Mouse (Mus musculus): ENCODE data around the gene Sfxn1. TPM values are rescaled to one million over a fixed set of nuclear protein-coding genes. Genes with fewer than 3 reads are reported as not detected.

Sfxn1 gene
- polyA plus RNA-seq, 1 experiment from 2014 or later: 110 TPM

DNA sequence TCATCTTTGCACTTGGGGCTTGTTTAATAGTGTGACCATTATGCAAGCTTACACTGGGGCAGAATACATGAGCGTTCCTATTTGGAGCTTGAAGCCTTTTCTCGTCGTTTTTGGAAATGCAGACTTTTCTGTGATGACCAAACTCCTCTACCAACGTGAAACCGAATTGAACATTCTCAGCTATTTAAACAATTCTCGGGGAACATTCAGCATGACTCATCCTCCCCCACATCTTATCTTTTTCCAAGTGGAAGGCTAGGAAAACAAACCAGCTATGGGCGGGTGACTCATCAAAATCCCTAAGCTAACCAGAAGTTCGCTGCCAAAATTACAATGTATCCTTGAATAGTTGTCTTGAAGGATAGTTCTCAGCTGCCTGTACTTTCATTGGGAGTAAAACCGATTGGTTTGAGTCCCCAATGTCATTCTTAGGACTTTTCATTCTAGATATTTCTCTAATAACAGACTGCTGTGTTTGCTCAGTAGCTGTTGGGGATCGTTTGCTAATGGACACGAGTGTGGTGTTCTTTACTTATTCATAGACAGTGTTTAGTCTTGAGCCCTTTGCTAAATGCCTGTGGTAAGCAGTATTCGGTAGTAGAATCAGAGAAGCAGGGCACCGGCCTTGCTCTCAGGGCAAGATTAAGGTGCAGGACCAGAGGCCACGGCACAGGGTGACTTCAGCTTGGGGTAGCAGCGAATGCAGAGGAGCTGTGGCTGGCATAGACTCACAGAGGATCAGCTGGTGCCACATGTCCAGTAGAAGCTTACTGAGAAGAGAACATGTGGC, 29.6 kb downstream of the Sfxn1 start:
- Histone ChIP-seq H3K4me2 (replicated peaks; ENCODE audit: low read depth, low read length) (no peak overlapping the region), H3K9me3 (ENCODE audit: control insufficient read depth, low read length) (no peaks in the 10 kb centered on the region), H3K27ac (ENCODE audit: low read depth, low read length) (no peak overlapping the region), H3K9ac (ENCODE audit: low read depth, low read length) (no peak overlapping the region), H3K4me1 (ENCODE audit: control insufficient read depth, insufficient read depth, low read length) (no peaks in the 10 kb centered on the region), H3K4me3 (ENCODE audit: low read length) (no peak overlapping the region), H3K27me3 (ENCODE audit: control insufficient read depth, insufficient read depth, low read length) (no peaks in the 10 kb centered on the region), H3K36me3 (ENCODE audit: control insufficient read depth, insufficient read depth, low read length) (peaks cover 31% of the 10 kb centered on the region)
- no peak for ATAC-seq (ENCODE audit: low FRiP score, low TSS enrichment)
- 81% methylated on average over 15 of the region's 15 CpGs for WGBS

DNA sequence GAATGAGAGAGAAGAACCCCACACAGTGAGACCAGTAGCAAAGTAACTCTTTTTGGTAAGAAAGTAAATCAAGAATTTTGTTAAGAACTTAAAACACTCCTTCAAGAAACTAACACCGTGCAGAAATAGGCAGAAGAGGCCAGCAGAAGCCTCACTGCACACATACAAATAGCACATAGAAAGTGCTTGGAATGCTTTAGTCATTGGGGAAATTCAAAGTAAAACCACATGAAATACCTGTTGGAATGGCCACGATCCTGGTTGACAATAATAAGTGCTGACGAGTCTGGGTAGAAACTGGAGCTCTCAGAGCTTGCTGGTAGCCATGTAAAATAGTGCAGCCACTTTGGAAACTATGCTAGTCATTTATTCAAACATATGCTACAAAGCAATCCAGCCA, 30.4 kb downstream of the Sfxn1 start:
- Histone ChIP-seq H3K4me2 (replicated peaks; ENCODE audit: low read depth, low read length) (no peak overlapping the region), H3K27me3 (ENCODE audit: control insufficient read depth, insufficient read depth, low read length) (no peaks in the 10 kb centered on the region), H3K9me3 (ENCODE audit: control insufficient read depth, low read length) (no peaks in the 10 kb centered on the region), H3K36me3 (ENCODE audit: control insufficient read depth, insufficient read depth, low read length) (peaks cover 32% of the 10 kb centered on the region), H3K9ac (ENCODE audit: low read depth, low read length) (no peak overlapping the region), H3K4me3 (ENCODE audit: low read length) (no peak overlapping the region), H3K27ac (ENCODE audit: low read depth, low read length) (no peak overlapping the region), H3K4me1 (ENCODE audit: control insufficient read depth, insufficient read depth, low read length) (no peaks in the 10 kb centered on the region)
- ATAC-seq (ENCODE audit: low FRiP score, low TSS enrichment): no peak
- WGBS: 92% methylated on average over 3 of the region's 3 CpGs

- Histone ChIP-seq H3K27ac (ENCODE audit: low read depth, low read length) (no peak overlapping the region), H3K4me1 (ENCODE audit: control insufficient read depth, insufficient read depth, low read length) (no peaks in the 10 kb centered on the region), H3K4me2 (replicated peaks; ENCODE audit: low read depth, low read length) (no peak overlapping the region), H3K36me3 (ENCODE audit: control insufficient read depth, insufficient read depth, low read length) (peaks cover 25% of the 10 kb centered on the region; the same call in 1 of the 2 replicates), H3K9me3 (ENCODE audit: control insufficient read depth, low read length) (no peaks in the 10 kb centered on the region), H3K4me3 (ENCODE audit: low read length) (no peak overlapping the region), H3K27me3 (ENCODE audit: control insufficient read depth, insufficient read depth, low read length) (no peaks in the 10 kb centered on the region), H3K9ac (ENCODE audit: low read depth, low read length) (no peak overlapping the region)
- WGBS: 86% methylated on average over 3 of the region's 3 CpGs
- no peak for ATAC-seq (ENCODE audit: low FRiP score, low TSS enrichment)
These were observed 31.6 kb downstream of the Sfxn1 start for GRCm38 (mm10) chr13:54103271-54103670.

DNA sequence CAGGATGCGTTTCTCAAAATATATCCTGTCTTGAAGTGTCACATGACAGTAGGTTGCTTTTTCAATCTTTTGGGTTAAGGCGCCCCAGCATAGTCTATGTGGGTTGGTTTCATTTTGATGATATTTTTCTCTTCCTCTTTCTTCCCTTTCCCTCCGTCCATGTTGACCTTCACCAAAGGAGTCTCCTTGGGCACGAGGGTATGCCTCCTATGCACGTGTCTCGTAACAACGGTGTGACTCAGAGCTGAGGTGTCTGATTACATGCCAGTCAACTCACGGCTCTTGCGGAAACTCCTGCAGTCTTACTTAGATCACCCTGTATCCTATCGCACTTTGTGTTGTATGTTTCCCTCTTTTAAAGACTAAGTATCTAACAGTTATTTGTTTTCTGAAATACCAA, 32.2 kb downstream of the Sfxn1 start:
- ATAC-seq (ENCODE audit: low FRiP score, low TSS enrichment): no peak
- no peak overlapping the region for H3K4me3 ChIP-seq (ENCODE audit: low read length)
- no peak overlapping the region for H3K9ac ChIP-seq (ENCODE audit: low read depth, low read length)
- peaks cover 24% of the 10 kb centered on the region; the same call in 1 of the 2 replicates for H3K36me3 ChIP-seq (ENCODE audit: control insufficient read depth, insufficient read depth, low read length)
- H3K27ac ChIP-seq (ENCODE audit: low read depth, low read length): no peak overlapping the region
- 67% methylated on average over 10 of the region's 10 CpGs for WGBS
- no peaks in the 10 kb centered on the region for H3K27me3 ChIP-seq (ENCODE audit: control insufficient read depth, insufficient read depth, low read length)
- H3K4me2 ChIP-seq (replicated peaks; ENCODE audit: low read depth, low read length): no peak overlapping the region
- no peaks in the 10 kb centered on the region for H3K4me1 ChIP-seq (ENCODE audit: control insufficient read depth, insufficient read depth, low read length)
- H3K9me3 ChIP-seq (ENCODE audit: control insufficient read depth, low read length): no peaks in the 10 kb centered on the region

DNA sequence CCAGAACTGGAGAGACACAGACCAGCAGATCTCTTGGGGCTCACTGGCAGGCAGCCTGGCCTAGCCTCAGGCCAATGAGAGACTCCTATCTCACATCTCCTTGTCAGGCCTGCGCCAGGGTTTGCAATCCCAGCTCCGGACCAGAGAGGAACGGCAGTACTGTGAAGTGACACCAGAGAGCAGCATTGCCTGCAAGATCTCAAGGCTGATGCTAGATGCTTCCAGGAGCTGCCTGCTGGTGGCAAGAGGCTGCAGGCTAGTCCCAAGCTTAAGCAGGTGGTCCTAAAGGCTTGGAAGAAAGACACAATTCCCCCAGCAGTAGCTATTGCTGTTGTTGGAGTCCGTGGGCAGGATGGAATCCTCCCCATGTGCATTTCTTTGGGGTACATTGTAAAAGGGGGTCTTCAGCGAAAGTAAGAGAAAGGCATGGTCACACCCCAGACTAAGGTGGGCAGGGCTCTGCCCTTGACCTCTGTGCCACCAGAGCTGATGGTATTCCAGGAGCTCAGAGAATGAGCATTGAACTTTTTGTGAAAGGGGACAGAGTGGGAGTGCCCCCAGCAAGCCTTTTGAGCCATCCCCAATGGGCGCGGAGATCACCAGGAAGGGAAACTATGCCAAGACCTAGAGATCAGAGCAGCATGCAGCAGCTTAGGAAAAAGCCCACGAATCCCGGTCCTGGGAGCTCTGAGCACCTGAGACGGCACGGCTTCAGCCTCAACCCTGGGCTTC, 42.3 kb downstream of the Sfxn1 start:
- no peak overlapping the region for H3K4me2 ChIP-seq (replicated peaks; ENCODE audit: low read depth, low read length)

GRCm38 (mm10) chr13:54114931-54115330, 43.3 kb downstream of the Sfxn1 start:
- WGBS: 70% methylated on average over 5 of the region's 5 CpGs
- H3K27ac ChIP-seq (ENCODE audit: low read depth, low read length): no peak overlapping the region
- no peaks in the 10 kb centered on the region; the same call in 1 of the 2 replicates for H3K9me3 ChIP-seq (ENCODE audit: control insufficient read depth, low read length)
- H3K36me3 ChIP-seq (ENCODE audit: control insufficient read depth, insufficient read depth, low read length): no peaks in the 10 kb centered on the region
- ATAC-seq (ENCODE audit: low FRiP score, low TSS enrichment): no peak
- no peak overlapping the region for H3K4me2 ChIP-seq (replicated peaks; ENCODE audit: low read depth, low read length)
- H3K27me3 ChIP-seq (ENCODE audit: control insufficient read depth, insufficient read depth, low read length): no peaks in the 10 kb centered on the region
- H3K4me3 ChIP-seq (ENCODE audit: low read length): no peak overlapping the region
- no peak overlapping the region for H3K9ac ChIP-seq (ENCODE audit: low read depth, low read length)
- no peaks in the 10 kb centered on the region for H3K4me1 ChIP-seq (ENCODE audit: control insufficient read depth, insufficient read depth, low read length)

More for the DNA sequence above, 42.3 kb downstream of the Sfxn1 start:
- no peaks in the 10 kb centered on the region; the same call in 1 of the 2 replicates for H3K9me3 ChIP-seq (ENCODE audit: control insufficient read depth, low read length)
- no peak overlapping the region for H3K4me3 ChIP-seq (ENCODE audit: low read length)
- H3K4me1 ChIP-seq (ENCODE audit: control insufficient read depth, insufficient read depth, low read length): no peaks in the 10 kb centered on the region
- ATAC-seq (ENCODE audit: low FRiP score, low TSS enrichment): no peak
- H3K36me3 ChIP-seq (ENCODE audit: control insufficient read depth, insufficient read depth, low read length): no peaks in the 10 kb centered on the region
- no peak overlapping the region for H3K27ac ChIP-seq (ENCODE audit: low read depth, low read length)
- no peak overlapping the region for H3K9ac ChIP-seq (ENCODE audit: low read depth, low read length)
- WGBS: 54% methylated on average over 11 of the region's 11 CpGs
- no peaks in the 10 kb centered on the region for H3K27me3 ChIP-seq (ENCODE audit: control insufficient read depth, insufficient read depth, low read length)

DNA sequence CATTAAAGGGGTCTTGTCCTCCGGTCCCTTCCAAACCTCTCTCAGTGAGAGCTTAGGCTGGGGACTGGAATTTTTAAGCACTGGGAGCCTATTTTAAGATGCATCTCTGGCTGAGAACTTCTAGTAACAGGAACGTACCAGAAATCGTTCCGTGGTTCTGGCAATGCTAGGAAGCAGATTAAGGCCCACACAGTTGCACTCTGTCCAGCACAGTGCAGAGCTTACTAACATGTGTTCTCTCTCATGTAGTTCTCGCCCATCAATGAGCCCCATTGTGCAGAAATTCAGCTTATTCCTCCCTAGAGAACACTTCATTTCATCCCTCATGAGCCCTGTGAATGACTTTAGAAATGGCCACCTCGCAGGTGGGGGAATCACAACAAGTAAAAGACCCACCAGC, 44.1 kb downstream of the Sfxn1 start:
- Histone ChIP-seq H3K27ac (ENCODE audit: low read depth, low read length) (no peak overlapping the region), H3K9ac (ENCODE audit: low read depth, low read length) (no peak overlapping the region), H3K27me3 (ENCODE audit: control insufficient read depth, insufficient read depth, low read length) (no peaks in the 10 kb centered on the region), H3K4me2 (replicated peaks; ENCODE audit: low read depth, low read length) (no peak overlapping the region), H3K4me1 (ENCODE audit: control insufficient read depth, insufficient read depth, low read length) (no peaks in the 10 kb centered on the region), H3K36me3 (ENCODE audit: control insufficient read depth, insufficient read depth, low read length) (no peaks in the 10 kb centered on the region), H3K9me3 (ENCODE audit: control insufficient read depth, low read length) (no peaks in the 10 kb centered on the region; the same call in 1 of the 2 replicates), H3K4me3 (ENCODE audit: low read length) (no peak overlapping the region)
- 85% methylated on average over 6 of the region's 6 CpGs for WGBS
- no peak for ATAC-seq (ENCODE audit: low FRiP score, low TSS enrichment)

- no peaks in the 10 kb centered on the region for H3K27me3 ChIP-seq (ENCODE audit: control insufficient read depth, insufficient read depth, low read length)
- WGBS: 52% methylated on average over 5 of the region's 5 CpGs
These were observed 46.7 kb downstream of the Sfxn1 start for GRCm38 (mm10) chr13:54118355-54118754.

More at GRCm38 (mm10) chr13:54118355-54118754, 46.7 kb downstream of the Sfxn1 start:
- peaks cover 4% of the 10 kb centered on the region; the same call in 1 of the 2 replicates for H3K9me3 ChIP-seq (ENCODE audit: control insufficient read depth, low read length)
- no peak overlapping the region for H3K27ac ChIP-seq (ENCODE audit: low read depth, low read length)
- no peaks in the 10 kb centered on the region for H3K4me1 ChIP-seq (ENCODE audit: control insufficient read depth, insufficient read depth, low read length)
- ATAC-seq (ENCODE audit: low FRiP score, low TSS enrichment): no peak
- no peak overlapping the region for H3K4me2 ChIP-seq (replicated peaks; ENCODE audit: low read depth, low read length)
- no peaks in the 10 kb centered on the region for H3K36me3 ChIP-seq (ENCODE audit: control insufficient read depth, insufficient read depth, low read length)
- H3K9ac ChIP-seq (ENCODE audit: low read depth, low read length): no peak overlapping the region
- no peak overlapping the region for H3K4me3 ChIP-seq (ENCODE audit: low read length)
